Mouse (Mus musculus): ENCODE results near the gene Rab24. TPM values are rescaled to one million over a fixed set of nuclear protein-coding genes. Genes with fewer than 3 reads are reported as not detected.

Gene Rab24
- polyA plus RNA-seq, 1 experiment: 89.8 TPM

- DNase-seq: no peak
- Histone ChIP-seq H3K27me3 (replicated peaks; ENCODE audit: control insufficient read depth, insufficient read depth, low read length) (no peaks in the 10 kb centered on the region), H3K4me3 (ENCODE audit: insufficient read depth, low read depth, low read length) (no peak overlapping the region), H3K4me1 (ENCODE audit: control insufficient read depth, insufficient read depth, low read length) (no peaks in the 10 kb centered on the region), H3K27ac (ENCODE audit: insufficient read depth, low read depth, low read length) (no peak overlapping the region), H3K36me3 (ENCODE audit: control insufficient read depth, insufficient read depth, low read length) (peaks cover 16% of the 10 kb centered on the region)
- 85% methylated on average over 5 of the region's 5 CpGs for WGBS
- TF ChIP-seq CTCF (conservative IDR thresholded peaks at IDR 0.05; ENCODE audit: insufficient read depth, insufficient read length, low read depth, low read length): no peak
- no peak for TF ChIP-seq POLR2A (IDR thresholded peaks at IDR 0.05; ENCODE audit: low read depth, low read length)
Measured at GRCm38 (mm10) chr13:55277646-55278045, 44.1 kb downstream of the Rab24 start.

- H3K36me3 ChIP-seq (ENCODE audit: control insufficient read depth, insufficient read depth, low read length): peaks cover 14% of the 10 kb centered on the region
- no peak overlapping the region for H3K27ac ChIP-seq (ENCODE audit: insufficient read depth, low read depth, low read length)
- 90% methylated on average over 5 of the region's 5 CpGs for WGBS
- TF ChIP-seq CTCF (conservative IDR thresholded peaks at IDR 0.05; ENCODE audit: insufficient read depth, insufficient read length, low read depth, low read length): no peak
- no peak for TF ChIP-seq POLR2A (IDR thresholded peaks at IDR 0.05; ENCODE audit: low read depth, low read length)
- DNase-seq: no peak
- H3K4me3 ChIP-seq (ENCODE audit: insufficient read depth, low read depth, low read length): no peak overlapping the region
- H3K4me1 ChIP-seq (ENCODE audit: control insufficient read depth, insufficient read depth, low read length): no peaks in the 10 kb centered on the region
- H3K27me3 ChIP-seq (replicated peaks; ENCODE audit: control insufficient read depth, insufficient read depth, low read length): no peaks in the 10 kb centered on the region
Measured at GRCm38 (mm10) chr13:55277203-55277602, 44.5 kb downstream of the Rab24 start.

Other genes starting within 250 kb of the Rab24 start
- 5.1 and 6.5 TPM in 2 replicates for gene Uimc1, start 221.6 kb downstream of the Rab24 start, polyA plus RNA-seq (2012; rRNA removed)
- 13.7 TPM in 2 replicates for gene Zfp346, start 216.6 kb downstream of the Rab24 start, polyA plus RNA-seq (2012; rRNA removed)
- not detected in 2 replicates for gene Gm17617, start 188.4 kb downstream of the Rab24 start, polyA plus RNA-seq (2012; rRNA removed)
- gene Fgfr4, start 169.3 kb downstream of the Rab24 start, polyA plus RNA-seq (2012; rRNA removed): 35.3 and 43.5 TPM in 2 replicates
- 17.6 and 19.6 TPM in 2 replicates for gene Nsd1, start 112.2 kb downstream of the Rab24 start, polyA plus RNA-seq (2012; rRNA removed)
- gene Prelid1, start 1.4 kb downstream of the Rab24 start, polyA plus RNA-seq (2012; rRNA removed): 542 and 589 TPM in 2 replicates
- gene Mxd3, start 7.9 kb upstream of the Rab24 start, polyA plus RNA-seq (2012; rRNA removed): 1.2 and 1.3 TPM in 2 replicates
- gene Lman2, start 40.8 kb upstream of the Rab24 start, polyA plus RNA-seq (2012; rRNA removed): 114 and 126 TPM in 2 replicates
- gene Rgs14, start 47.8 kb upstream of the Rab24 start, polyA plus RNA-seq (2012; rRNA removed): 3.3 and 4.2 TPM in 2 replicates
- gene Slc34a1, start 76.2 kb upstream of the Rab24 start, polyA plus RNA-seq (2012; rRNA removed): 9,073 and 10,701 TPM in 2 replicates
- gene Pfn3, start 93.3 kb upstream of the Rab24 start, polyA plus RNA-seq (2012; rRNA removed): not detected in 2 replicates
- 0.03 and 0.07 TPM in 2 replicates for gene F12, start 104.8 kb upstream of the Rab24 start, polyA plus RNA-seq (2012; rRNA removed)
- 23.4 and 27.4 TPM in 2 replicates for gene Grk6, start 123.1 kb upstream of the Rab24 start, polyA plus RNA-seq (2012; rRNA removed)
- 0.64 and 0.81 TPM in 2 replicates for gene Prr7, start 142.3 kb upstream of the Rab24 start, polyA plus RNA-seq (2012; rRNA removed)
- gene Dbn1, start 166.2 kb upstream of the Rab24 start, polyA plus RNA-seq (2012; rRNA removed): 16.9 and 21.0 TPM in 2 replicates
- gene Pdlim7, start 191.7 kb upstream of the Rab24 start, polyA plus RNA-seq (2012; rRNA removed): 22.8 and 23.5 TPM in 2 replicates
- gene Dok3, start 207.3 kb upstream of the Rab24 start, polyA plus RNA-seq (2012; rRNA removed): 4.7 and 7.7 TPM in 2 replicates
- gene Ddx41, start 214.7 kb upstream of the Rab24 start, polyA plus RNA-seq (2012; rRNA removed): 68.5 and 71.2 TPM in 2 replicates
- 85.6 and 102 TPM in 2 replicates for gene Fam193b, start 249.2 kb upstream of the Rab24 start, polyA plus RNA-seq (2012; rRNA removed)